Mouse (Mus musculus) right cerebral cortex, postnatal 25 days (tissue): ENCODE measurements around the gene Pramel1.
"Not testable (repeated sequence)": the region's sequence is repeated elsewhere in the genome, so short reads cannot be mapped to it uniquely, and the experiment has no call there.

Source experiments
- DNase-seq: peaks from one replicate; pipeline ENCODE4 v3.0.0; 2022

Gene Pramel1

GRCm38 (mm10) chr4:143394181-143394580, at the start of gene Pramel1:
TSS of gene Pramel1 (plus strand) at chr4:143394428.
- DNase-seq = no peak

DNA sequence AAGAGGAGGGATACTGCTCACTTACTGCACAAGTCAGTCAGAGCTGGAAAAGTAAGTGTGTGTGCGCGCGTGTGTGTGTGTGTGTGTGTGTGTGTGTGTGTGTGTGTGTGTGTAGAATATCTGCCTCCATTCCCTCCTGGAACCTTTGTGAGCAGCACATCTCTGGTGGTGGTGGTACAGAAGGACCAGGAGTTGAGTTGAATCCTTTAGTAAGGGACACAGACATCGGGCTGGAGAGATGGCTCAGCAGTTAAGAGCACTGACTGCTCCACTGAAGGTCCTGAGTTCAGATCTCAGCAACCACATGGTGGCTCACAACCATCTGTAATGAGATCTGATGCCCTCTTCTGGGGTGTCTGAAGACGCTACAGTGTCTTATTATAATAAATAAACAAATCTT, 48.7 kb upstream of the Pramel1 start:
- DNase-seq = not testable (repeated sequence)

DNA sequence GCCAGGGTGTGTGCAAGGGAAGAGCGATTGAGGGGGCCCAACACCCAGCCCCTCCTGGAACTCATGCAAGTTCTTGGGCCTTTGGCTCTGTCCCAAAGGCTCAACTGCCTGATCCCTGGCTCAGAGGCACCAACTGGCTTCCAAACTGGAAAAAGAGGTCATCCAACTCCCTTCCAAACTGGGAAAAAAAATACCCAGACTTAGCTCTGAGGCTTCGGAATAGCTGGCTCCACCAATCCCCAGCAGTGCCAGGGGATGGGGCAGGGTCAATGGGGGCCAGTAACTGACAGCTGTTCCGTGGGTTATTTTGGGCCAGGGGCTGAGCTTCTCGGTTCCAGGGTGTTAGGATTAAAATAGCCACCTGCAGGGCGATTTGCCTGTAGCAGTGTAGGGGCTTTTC, 45.5 kb upstream of the Pramel1 start:
- DNase-seq = no peak

DNA sequence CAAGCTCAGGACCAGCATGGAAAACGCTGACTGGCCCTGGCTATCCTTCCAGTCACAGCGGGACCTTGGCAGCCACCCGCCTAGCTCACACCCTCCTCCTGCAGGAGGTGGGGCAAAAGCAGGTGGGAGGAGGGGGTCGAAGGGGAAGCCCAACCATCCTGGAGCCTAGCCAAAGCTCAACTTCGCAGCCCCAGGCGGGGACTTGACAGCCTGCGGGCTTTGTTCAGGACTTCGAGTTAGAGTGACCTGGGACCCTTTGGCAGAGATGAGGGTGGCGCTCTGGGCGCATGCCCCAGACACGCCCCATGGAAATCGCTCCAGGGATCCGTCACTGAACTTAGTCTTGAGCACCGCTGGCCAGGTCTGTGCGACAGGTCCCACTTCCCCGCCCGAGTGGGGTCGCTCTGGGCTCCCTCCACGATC, 44.7 kb upstream of the Pramel1 start, which contains the start of gene Lrrc38:
TSS of gene Lrrc38 (plus strand) at position 274 of the 423 bp plus-strand sequence.
- DNase-seq = peak; percentile 13

GRCm38 (mm10) chr4:143350047-143351015, 43.9 kb upstream of the Pramel1 start:
- DNase-seq = peak; percentile 20

DNA sequence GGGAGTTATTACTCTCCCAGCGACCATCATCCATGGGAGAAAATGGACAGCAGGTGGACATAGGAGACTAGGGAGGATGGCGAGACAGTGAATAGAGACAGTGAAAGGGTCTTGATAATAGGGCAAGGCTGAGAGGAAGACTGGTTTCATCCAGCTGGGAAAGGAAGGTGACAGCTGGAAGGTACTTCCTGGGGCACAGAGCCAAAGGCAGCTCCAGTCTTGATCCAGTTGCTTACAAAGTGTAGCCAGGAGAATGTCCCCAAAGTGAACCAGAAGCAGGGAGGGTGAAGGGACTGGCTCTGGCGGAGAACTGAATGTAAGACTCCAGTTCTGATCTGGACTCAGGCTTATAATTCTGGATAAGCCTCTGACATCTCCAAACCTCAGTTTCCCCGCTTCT, 41.9 kb upstream of the Pramel1 start:
- DNase-seq = no peak

GRCm38 (mm10) chr4:143361520-143361919, 32.7 kb upstream of the Pramel1 start:
- DNase-seq = no peak

GRCm38 (mm10) chr4:143366415-143367041, 27.7 kb upstream of the Pramel1 start:
- DNase-seq = no peak

- DNase-seq = no peak
Observed at GRCm38 (mm10) chr4:143379480-143379879, 14.7 kb upstream of the Pramel1 start.

DNA sequence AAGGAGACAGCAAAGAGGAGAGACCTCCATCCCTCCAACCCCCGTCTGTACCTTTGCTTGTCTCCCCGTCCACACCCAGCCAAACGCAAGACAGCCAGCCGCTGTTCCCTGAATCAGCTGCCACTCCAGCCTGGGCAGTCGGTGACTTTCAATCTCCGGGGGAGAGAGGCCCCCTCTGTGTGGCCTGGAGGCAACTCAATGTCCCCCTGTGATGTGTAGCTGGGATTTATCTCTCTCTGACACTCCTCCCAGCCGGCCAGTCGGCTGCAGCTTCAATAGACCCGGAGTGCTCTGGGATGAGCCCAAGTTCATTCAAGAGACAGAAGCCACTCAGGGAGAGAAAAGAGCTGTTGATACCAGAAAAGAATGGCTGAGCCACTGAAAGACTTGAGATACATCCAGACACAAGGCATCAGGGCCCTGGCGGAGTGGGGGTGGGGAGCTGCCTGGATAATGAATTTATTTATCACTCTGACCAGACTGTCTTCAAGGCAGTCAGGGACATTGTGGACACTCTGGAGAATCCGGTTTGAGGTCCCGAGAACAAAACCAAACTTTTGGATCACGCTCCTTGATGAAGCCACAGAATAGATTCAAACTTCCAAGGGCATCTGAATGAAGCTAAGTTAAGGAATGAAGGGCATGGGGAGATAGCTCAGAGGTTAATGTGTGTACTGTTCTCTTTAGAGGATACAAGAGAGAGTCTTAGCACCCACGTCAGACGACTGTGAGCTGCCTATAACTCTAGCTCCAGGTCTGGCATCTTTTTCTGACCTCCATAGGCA, 14.1 kb upstream of the Pramel1 start:
- DNase-seq = no peak

- no peak for DNase-seq
Observed at GRCm38 (mm10) chr4:143380716-143381004, 13.6 kb upstream of the Pramel1 start.

- no peak for DNase-seq
Observed at GRCm38 (mm10) chr4:143382163-143382562, 12.1 kb upstream of the Pramel1 start.

DNA sequence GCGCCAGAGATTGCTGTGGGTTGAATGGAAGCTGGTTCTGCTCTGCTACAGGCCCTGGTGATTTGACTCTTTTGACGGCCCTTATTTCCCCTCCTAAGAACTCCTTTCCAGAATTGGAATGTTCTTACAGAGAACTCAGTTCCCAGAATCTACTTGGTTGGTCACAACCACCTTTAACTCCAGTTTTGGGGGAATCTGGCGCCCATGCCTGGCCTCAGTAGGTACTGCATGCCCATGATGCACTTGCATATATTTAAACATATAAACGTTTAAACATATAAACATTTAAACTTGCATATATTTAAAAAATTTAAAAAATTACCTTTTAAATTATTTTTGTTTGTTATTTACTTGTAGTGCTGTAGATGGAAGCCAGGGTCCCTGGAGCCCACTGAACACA, 10.6 kb upstream of the Pramel1 start:
- no peak for DNase-seq

GRCm38 (mm10) chr4:143388955-143389702, 5.1 kb upstream of the Pramel1 start:
- peak; percentile 31 for DNase-seq

DNA sequence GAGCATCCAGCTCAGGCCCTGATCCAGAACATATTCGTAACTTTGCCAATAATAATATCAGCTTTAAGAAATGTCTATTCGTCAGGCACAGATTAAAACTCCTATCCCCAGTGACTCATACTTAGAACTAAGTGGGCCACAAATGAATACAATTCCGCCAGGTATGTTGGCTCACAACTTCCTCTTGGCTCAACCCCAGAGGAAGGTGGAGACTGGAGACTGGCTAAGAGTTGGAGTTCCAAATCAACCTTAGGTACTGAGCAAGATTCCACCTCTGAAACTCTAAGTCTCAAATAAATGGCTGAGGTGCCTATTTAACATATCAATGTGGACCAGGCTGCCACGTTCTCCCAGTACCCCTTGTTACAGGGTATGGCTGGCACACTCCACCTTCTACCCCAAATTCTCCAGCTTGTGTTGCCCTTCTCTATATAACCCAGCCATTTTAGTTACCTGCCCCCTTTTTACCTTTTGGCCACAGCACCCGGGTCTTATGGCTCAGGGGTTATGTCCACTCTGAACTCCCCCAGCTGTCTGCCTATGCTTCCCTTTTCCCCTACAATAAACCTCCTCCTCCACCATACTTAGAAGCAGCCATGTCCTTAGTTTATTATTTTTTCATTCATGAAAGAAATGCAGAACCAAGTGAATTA, 17.5 kb downstream of the Pramel1 start:
- DNase-seq = no peak

DNA sequence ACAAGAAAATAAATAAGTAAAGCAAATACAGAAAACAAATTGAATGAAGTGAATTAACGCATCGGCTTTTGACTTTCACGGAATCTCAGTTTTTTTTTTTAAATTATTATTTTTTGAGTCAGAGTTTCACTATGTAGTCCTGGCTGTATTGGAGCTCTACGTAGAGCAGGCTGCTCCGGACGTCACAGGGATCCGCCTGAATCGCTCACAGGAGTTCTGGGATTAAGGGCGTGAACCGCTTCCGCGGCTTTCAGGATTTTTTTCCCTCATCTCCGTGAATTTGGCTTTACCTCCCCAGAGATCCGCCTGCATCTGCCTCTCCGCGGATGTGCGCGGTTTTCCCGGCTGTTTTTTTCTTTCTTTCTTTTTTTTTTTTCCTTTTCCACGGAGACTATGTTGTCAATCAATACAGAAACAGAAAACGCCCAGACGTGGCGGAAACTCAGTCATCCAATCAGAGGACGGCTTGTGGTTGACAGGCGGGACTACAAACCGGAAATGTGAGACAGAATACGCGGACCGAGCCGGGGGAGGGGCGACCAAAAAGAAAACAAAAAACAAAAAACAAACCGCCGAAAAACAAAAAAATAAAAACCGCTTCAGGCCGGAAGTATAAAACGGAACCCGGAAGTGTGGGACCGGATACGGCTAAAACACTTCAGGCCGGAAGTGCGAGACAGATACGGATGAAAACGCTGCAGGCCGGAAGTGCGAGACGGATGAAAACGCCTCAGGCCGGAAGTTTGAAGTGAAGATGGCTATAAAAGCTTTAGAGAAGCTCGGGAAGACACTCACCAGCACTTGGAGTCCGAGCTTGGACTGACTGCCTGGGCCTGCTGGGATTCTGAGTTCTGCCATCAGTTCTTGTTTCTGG, 18.2 kb downstream of the Pramel1 start, which contains the start of gene Pramef8:
TSS of gene Pramef8 (plus strand) at position 208 of the 874 bp plus-strand sequence.
- DNase-seq = peak; percentile 89

- no peak for DNase-seq
Observed at GRCm38 (mm10) chr4:143413621-143414020, 19.4 kb downstream of the Pramel1 start.

GRCm38 (mm10) chr4:143414121-143414520, 19.9 kb downstream of the Pramel1 start:
- no peak for DNase-seq

DNA sequence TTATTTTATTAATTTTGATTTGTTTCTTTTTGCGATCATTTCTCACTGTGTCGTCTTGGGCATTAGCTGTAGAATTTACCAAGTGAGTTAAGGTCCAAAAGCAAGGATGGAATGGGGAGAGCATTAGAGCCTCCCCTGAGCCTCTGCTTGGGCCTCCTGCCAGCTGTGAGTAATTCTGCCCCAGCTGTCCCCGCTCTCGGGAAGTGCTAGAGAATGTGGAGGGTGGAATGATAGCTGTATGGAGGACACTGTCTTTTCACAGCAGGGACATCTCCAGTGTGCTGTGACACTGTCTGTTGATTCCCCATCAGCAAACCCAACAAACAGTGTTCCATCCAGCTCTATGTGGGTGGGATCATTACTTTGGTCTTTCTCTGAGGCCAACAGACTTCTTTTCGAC, 32.5 kb downstream of the Pramel1 start:
- not testable (repeated sequence) for DNase-seq
